Mouse (Mus musculus): ENCODE measurements around the gene Hmces.

- TF ChIP-seq TCF3 (IDR thresholded peaks at IDR 0.05; ENCODE audit: insufficient read length, low read depth) (no peak), E2F4 (IDR thresholded peaks at IDR 0.05; ENCODE audit: insufficient read depth) (no peak), REST (IDR thresholded peaks at IDR 0.05; ENCODE audit: insufficient read depth, insufficient read length) (no peak), POLR2A (IDR thresholded peaks at IDR 0.05; ENCODE audit: insufficient read length, low read depth) (no peak), POLR2AphosphoS2 (IDR thresholded peaks at IDR 0.05; ENCODE audit: insufficient read length, low read depth) (no peak), TCF12 (IDR thresholded peaks at IDR 0.05; ENCODE audit: insufficient read depth, poor library complexity, severe bottlenecking) (no peak), MYOG (IDR thresholded peaks at IDR 0.05; ENCODE audit: control insufficient read depth in 1 of 3, insufficient read depth in 1 of 3, insufficient read length in 2 of 3, low read depth in 2 of 3) (no peak), USF1 (IDR thresholded peaks at IDR 0.05; ENCODE audit: low read depth) (no peak), MAX (IDR thresholded peaks at IDR 0.05; ENCODE audit: low read depth) (no peak), CEBPB (IDR thresholded peaks at IDR 0.05; ENCODE audit: insufficient read depth, poor library complexity, severe bottlenecking) (no peak), MYOD1 (IDR thresholded peaks at IDR 0.05; ENCODE audit: control insufficient read depth in 1 of 3, insufficient read length in 2 of 3, low read depth in 2 of 3) (no peak)
Observed at GRCm38 (mm10) chr6:87870440-87870839, 43.3 kb upstream of the Hmces start.
